Mouse (Mus musculus) adrenal gland (tissue): ENCODE measurements around the gene Rftn2.
"Not testable (repeated sequence)": the region's sequence is repeated elsewhere in the genome, so short reads cannot be mapped to it uniquely, and the experiment has no call there.

Experiments used
- intact Hi-C: fragments of 180-260 bp; cut with DNase I; formaldehyde crosslinking; loops from one replicate; pipeline ENCODE4 v1.15.1; 2025

The Rftn2 gene

GRCm38 (mm10) chr1:55130943-55131401, 95.6 kb downstream of the Rftn2 start, which contains the start of gene Mob4:
TSS of gene Mob4 (plus strand) at chr1:55131231.
- intact Hi-C loops, result no loop called here

DNA sequence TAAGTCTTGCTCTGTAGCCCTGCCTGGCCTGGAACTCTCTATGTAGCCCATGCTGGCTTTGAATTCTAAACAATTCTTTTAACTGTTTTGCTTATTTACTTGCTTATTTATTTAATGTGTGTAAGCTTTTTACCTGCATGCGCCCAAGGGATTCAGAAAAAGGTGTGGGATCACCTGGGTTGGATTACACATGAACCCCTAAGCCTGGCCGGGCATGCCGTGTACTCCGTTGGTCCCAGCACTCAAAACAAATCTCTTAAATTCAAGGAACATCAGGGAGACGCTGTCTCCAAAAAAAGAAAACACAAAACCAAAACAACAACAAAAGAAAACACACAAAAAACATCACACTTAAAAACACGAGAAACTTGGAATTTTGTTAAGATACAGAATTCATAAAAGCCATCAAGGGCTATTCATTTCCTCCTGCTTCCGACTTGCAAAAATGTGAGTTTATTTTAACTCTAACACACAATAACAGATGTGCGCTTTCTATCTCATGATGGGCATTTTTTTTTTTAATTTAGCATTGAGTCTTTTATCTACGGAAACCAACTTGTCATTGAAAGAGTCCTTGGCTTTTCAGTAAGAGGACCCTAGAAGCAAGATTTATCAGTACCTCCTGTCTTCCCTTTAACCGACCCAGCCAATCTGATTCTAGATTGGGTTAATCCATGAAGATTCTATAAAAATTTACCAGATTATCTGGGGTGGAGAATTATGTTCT, 96.2 kb downstream of the Rftn2 start:
- intact Hi-C loops, result no loop called here

- intact Hi-C loops, result no loop called here
These were observed 96.9 kb downstream of the Rftn2 start for GRCm38 (mm10) chr1:55129716-55130115.

- intact Hi-C loops, result not testable (repeated sequence)
These were observed 102.4 kb downstream of the Rftn2 start for GRCm38 (mm10) chr1:55124136-55124535.

- intact Hi-C loops, result no loop called here
These were observed 103.0 kb downstream of the Rftn2 start for GRCm38 (mm10) chr1:55123561-55123960.

GRCm38 (mm10) chr1:55123046-55123445, 103.5 kb downstream of the Rftn2 start:
- intact Hi-C loops, result no loop called here
